Mouse (Mus musculus) forebrain, embryonic 14.5 days (tissue): ENCODE data around the gene Ccdc121. TPM values are rescaled to one million over a fixed set of nuclear protein-coding genes. Genes with fewer than 3 reads are reported as not detected.

ENCODE experiments used
- ATAC-seq: fragments of 200-750 bp; cut with Nextera tagmentation; 2 replicates; pipeline ENCODE4 v1.8.0; 2017; ENCODE audit warnings: mild to moderate bottlenecking, moderate library complexity
- DNase-seq: peaks from one replicate; pipeline ENCODE4 v3.0.0-alpha.2; 2015; ENCODE audit warnings: low spot score
- H3K27ac ChIP-seq: fragments of 300-500 bp; sonication (generic); 2 replicates; pipeline ENCODE4 v1.5.1; 2014; ENCODE audit warnings: low read depth, mild to moderate bottlenecking, control low read depth, low read length, moderate library complexity
- H3K27me3 ChIP-seq: fragments of 300-500 bp; sonication (generic); replicated peaks from 2 replicates; pipeline ENCODE4 v1.6.1; 2014; ENCODE audit warnings: low read length, control low read depth, mixed read lengths; ENCODE audit not compliant: control insufficient read depth, insufficient read depth
- H3K36me3 ChIP-seq: fragments of 300-500 bp; sonication (generic); 2 replicates; pipeline ENCODE4 v1.6.1; 2014; ENCODE audit warnings: low read length, control low read depth; ENCODE audit not compliant: control insufficient read depth, insufficient read depth
- H3K4me1 ChIP-seq: fragments of 300-500 bp; sonication (generic); 2 replicates; pipeline ENCODE4 v1.6.1; 2014; ENCODE audit warnings: antibody characterized with exemption, low read length, control low read depth; ENCODE audit not compliant: control insufficient read depth, insufficient read depth
- H3K4me2 ChIP-seq: fragments of 300-500 bp; sonication (generic); 2 replicates; pipeline ENCODE4 v1.6.1; 2014; ENCODE audit warnings: mild to moderate bottlenecking, control low read depth, low read length
- H3K4me3 ChIP-seq: fragments of 300-500 bp; sonication (generic); 2 replicates; pipeline ENCODE4 v1.5.1; 2014; ENCODE audit warnings: low read depth, low read length, control low read depth
- H3K9ac ChIP-seq: fragments of 300-500 bp; sonication (generic); 2 replicates; pipeline ENCODE4 v1.6.1; 2014; ENCODE audit warnings: mild to moderate bottlenecking, low read length, control low read depth, moderate library complexity
- H3K9me3 ChIP-seq: fragments of 300-500 bp; sonication (generic); replicated peaks from 2 replicates; pipeline ENCODE4 v1.6.1; 2016; ENCODE audit warnings: low read length, control low read depth, mixed read lengths; ENCODE audit not compliant: control insufficient read depth
- WGBS: fragments of 180-500 bp; shearing (Covaris S2); extraction: QIAGEN DNeasy Blood & Tissue Kit; methylation state at CpG from one replicate; pipeline ENCODE4 v1.1.7; 2014; 5-methylcytosine and 5-hydroxymethylcytosine counted together
- polyA plus RNA-seq: library from polyadenylated mRNA; unstranded; fragments of >200 nt; fragmentation: Nextera tagmentation; extraction: Ambion mirVana; gene quantifications from 2 replicates; pipeline ENCODE4 v1.2.1, GENCODE M21; 2014

Ccdc121 gene
- polyA plus RNA-seq, 1 experiment from 2014 or later = 0.09 TPM

DNA sequence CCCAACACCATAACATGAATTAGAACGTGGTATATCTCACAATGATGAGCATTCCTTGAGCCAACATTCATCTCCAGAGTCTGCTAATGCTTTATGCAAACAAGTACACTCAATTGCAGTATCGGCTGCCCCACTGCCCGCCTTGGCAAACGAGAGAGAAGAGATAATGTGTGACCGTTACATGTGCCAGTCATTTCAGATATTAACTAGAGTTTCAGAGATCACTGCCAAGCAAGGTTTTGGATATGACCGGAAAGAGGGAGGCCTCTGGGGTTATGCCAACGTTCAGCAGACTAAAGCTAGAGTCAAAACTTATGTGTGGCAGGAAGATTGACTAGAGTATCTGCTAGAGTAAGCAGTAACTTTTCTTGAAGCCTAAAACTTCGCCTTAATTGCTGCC is 35.1 kb downstream of the Ccdc121 start:
- Histone ChIP-seq H3K4me1 (no peaks in the 10 kb centered on the region), H3K9ac (no peak overlapping the region), H3K36me3 (no peaks in the 10 kb centered on the region), H3K9me3 (no peaks in the 10 kb centered on the region; the same call in 1 of the 2 replicates), H3K4me3 (no peak overlapping the region), H3K27ac (no peak overlapping the region), H3K27me3 (no peaks in the 10 kb centered on the region), H3K4me2 (no peak overlapping the region)
- no peak for ATAC-seq
- DNase-seq = no peak
- WGBS = 75% methylated on average over 8 of the region's 8 CpGs

DNA sequence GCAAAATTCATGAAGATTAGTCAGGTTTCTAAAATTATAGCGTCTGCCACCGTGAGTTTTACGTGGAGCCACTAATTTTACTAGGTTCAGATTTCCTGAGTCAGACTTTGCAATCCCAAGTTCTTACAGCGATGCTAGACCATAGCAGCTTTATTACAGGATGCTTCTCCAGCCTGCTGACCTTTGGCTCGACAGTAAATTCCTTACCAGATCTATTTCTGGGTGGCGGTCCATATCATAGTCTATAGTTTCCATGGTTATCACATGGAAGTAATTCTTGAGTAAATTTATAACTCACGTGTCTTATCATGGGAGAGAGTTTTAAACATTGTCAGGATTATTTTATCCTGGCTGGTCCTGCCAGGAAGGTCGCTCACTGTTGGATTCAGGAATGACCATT is 41.8 kb downstream of the Ccdc121 start:
- WGBS = 88% methylated on average over 8 of the region's 8 CpGs
- no peak overlapping the region for H3K27ac ChIP-seq
- DNase-seq = no peak

DNA sequence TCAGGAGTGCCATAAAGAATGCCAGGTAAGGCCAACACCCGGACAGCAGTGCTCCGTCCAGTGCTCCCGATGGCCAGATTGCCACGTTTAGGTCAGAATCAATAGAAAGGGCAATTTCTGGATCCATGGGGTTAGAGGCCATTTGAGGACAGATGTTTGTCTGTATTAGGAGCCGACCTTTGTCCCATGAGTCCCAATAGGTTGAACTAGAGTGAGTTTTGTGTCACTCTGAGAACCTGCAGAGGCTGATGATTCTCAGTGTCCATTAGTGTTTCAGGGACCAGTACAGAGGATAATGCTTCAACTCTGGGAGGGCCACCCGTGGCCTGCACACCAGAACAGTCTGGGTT is 44.0 kb downstream of the Ccdc121 start:
- Histone ChIP-seq H3K9me3 (no peaks in the 10 kb centered on the region; the same call in 1 of the 2 replicates), H3K4me1 (peaks cover 9% of the 10 kb centered on the region), H3K9ac (no peak overlapping the region), H3K36me3 (no peaks in the 10 kb centered on the region), H3K27ac (no peak overlapping the region), H3K4me3 (no peak overlapping the region), H3K4me2 (no peak overlapping the region), H3K27me3 (no peaks in the 10 kb centered on the region)
- no peak for ATAC-seq
- WGBS = 94% methylated on average over 6 of the region's 6 CpGs
- no peak for DNase-seq

More for the DNA sequence above, 41.8 kb downstream of the Ccdc121 start:
- H3K9me3 ChIP-seq = no peaks in the 10 kb centered on the region; the same call in 1 of the 2 replicates
- no peak overlapping the region for H3K9ac ChIP-seq
- H3K4me3 ChIP-seq = no peak overlapping the region
- no peaks in the 10 kb centered on the region for H3K36me3 ChIP-seq
- no peaks in the 10 kb centered on the region for H3K27me3 ChIP-seq
- no peak for ATAC-seq
- peaks cover 9% of the 10 kb centered on the region for H3K4me1 ChIP-seq
- no peak overlapping the region for H3K4me2 ChIP-seq

DNA sequence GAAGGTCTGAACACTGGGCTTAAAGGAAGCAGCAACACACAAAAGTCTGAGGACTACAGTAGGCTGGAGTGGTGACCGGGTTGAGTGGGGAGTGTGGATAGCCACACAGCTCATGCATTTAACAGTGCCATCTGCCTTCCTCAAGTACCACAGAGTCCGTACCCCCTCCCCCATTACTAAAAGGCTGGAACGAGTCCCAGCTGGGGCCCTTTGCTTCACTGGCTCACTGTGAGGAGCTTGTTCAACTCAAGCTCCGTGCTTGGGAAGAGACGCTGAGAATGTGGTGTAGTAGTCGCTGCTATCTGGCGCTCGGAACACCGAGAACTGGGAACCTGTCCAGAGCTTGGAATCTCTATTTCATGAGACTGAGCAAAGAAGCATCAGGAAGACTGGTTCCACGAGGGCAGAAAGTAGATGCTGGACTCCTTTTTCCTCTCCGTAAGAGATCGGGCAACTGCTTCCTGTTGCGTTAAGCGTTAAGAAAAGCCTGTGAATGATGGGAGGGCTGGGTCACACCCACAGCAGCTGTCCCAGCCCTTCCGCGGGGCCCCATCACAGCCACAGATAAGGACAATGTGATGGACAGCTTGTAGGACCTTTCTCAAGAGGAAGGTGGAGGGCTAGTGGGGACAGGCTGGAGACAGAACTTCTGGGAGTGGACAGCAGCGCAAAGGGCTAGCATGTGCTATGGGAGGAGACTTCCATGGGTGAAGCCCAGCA is 44.5 kb downstream of the Ccdc121 start:
- 70% methylated on average over 17 of the region's 17 CpGs for WGBS
- H3K4me1 ChIP-seq = peaks cover 9% of the 10 kb centered on the region
- peak; percentile 59 for ATAC-seq

DNA sequence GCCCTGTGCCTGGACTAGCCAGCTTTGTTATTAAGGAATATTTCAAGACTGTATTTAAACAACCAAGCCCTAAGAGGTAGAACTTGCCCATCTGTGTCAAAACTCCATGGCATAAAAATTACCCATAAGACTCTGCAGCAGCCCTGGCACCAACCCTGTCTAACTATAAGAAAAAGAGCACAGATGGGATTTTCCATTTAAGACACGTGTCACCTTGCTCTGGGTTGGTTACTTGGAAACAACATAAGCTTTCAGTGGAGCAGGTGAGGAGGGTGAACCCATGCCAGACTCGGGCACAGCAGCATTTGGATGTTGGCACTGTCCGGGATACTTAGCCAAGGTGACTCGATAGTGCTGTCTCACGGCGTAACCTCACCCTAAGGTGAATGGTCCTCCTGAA is 45.2 kb downstream of the Ccdc121 start:
- ATAC-seq = peak; percentile 54; the same call in 1 of the 2 replicates
- Histone ChIP-seq H3K27me3 (no peaks in the 10 kb centered on the region), H3K27ac (0 out of 2 replicates have a peak overlapping the region, but pooled peaks have one; percentile 22), H3K9me3 (no peaks in the 10 kb centered on the region), H3K4me3 (no peak overlapping the region), H3K4me2 (no peak overlapping the region), H3K9ac (no peak overlapping the region), H3K4me1 (peaks cover 9% of the 10 kb centered on the region), H3K36me3 (no peaks in the 10 kb centered on the region)
- peak; percentile 51 for DNase-seq
- WGBS = 82% methylated on average over 6 of the region's 6 CpGs

More for the DNA sequence above, 44.5 kb downstream of the Ccdc121 start:
- Histone ChIP-seq H3K27ac (peak overlapping the region; percentile 41; the same call in 1 of the 2 replicates), H3K36me3 (no peaks in the 10 kb centered on the region), H3K27me3 (no peaks in the 10 kb centered on the region), H3K4me3 (no peak overlapping the region), H3K4me2 (0 out of 2 replicates have a peak overlapping the region, but pooled peaks have one; percentile 10), H3K9me3 (no peaks in the 10 kb centered on the region; the same call in 1 of the 2 replicates), H3K9ac (no peak overlapping the region)
- DNase-seq = peak; percentile 70

DNA sequence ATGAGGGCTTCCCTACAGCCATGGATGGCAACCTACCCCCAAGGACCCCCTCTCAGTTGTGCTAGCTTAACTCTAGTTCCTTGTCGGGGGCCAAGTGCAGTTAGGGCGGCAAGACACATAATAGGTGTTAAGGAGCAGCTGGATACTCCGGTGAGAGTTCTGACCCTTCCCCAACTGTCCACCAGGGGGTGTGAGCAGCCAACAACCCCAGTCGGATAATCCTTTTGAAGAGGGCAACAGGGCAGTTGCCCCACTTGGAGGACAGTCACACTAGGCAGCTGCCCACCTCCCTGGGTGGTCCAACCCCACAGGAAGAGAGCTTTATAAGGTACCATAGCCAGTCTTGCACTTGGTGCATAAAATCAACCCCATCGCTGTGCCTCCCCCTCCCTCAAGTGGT is 46.2 kb downstream of the Ccdc121 start:
- Histone ChIP-seq H3K4me3 (no peak overlapping the region), H3K4me2 (no peak overlapping the region), H3K4me1 (peaks cover 9% of the 10 kb centered on the region), H3K9ac (no peak overlapping the region), H3K9me3 (no peaks in the 10 kb centered on the region), H3K27me3 (no peaks in the 10 kb centered on the region), H3K36me3 (no peaks in the 10 kb centered on the region), H3K27ac (no peak overlapping the region)
- no peak for ATAC-seq
- DNase-seq = no peak
- 57% methylated on average over 5 of the region's 5 CpGs for WGBS

DNA sequence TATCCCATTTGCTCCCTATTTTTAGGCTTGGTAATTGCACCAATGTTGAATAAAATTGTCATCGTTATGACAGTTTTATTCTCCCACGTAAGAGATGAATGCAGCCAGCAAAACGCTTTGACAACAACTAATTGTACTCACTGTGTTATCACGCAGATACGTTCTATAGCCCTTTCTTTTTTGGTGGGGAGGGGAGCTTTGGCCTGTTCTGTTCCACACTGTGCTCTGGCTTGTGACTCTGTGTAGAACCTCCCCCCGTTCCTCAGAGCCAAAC is 48.4 kb downstream of the Ccdc121 start:
- no peak overlapping the region for H3K9ac ChIP-seq
- H3K27ac ChIP-seq = no peak overlapping the region
- no peak for DNase-seq
- no peaks in the 10 kb centered on the region for H3K27me3 ChIP-seq
- WGBS = 31% methylated on average over 6 of the region's 6 CpGs
- peaks cover 9% of the 10 kb centered on the region for H3K4me1 ChIP-seq
- no peaks in the 10 kb centered on the region for H3K9me3 ChIP-seq
- no peak overlapping the region for H3K4me3 ChIP-seq
- no peak overlapping the region for H3K4me2 ChIP-seq
- no peaks in the 10 kb centered on the region for H3K36me3 ChIP-seq
- ATAC-seq = no peak

DNA sequence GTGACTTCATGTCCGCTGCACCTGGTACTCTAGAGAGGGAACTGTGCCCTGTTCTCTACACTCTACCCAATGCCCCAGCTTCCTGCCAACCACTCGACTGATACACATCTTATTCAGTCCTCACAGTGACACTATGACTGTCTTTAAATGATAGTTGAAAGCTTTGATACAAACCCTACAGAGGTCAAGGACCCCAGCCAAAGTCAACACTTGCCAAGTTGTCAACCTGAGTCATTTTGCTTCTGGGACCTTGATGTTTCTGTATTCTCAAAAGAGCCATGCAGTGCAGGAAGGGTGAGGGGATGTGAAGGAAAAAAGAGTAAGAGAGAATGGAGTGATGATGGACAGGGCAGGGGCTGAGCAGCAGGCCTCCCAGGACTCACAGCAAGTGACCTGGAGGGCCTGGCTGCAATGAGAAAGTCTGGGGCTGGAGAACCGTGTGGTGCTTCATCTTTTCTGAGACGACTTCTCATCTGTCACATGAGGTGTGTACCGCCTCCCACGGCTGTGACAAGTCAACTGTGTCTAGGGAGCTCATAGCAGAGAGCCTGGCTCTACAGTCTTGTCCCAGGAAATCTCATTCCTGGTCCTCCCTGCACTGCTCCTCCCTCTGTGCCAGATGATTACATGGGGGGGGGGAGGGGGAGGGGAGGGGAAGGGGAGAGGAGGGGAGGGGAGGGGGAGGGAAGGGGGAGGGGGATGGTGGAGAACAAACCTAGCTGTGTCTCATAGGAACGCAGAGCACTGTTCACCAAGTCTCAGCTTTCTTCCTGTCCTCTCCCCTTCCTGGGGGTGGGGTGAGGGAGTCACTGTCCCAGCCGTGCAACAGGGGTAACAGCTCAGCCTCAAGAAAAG is 49.0 kb downstream of the Ccdc121 start:
- DNase-seq = no peak
- WGBS = 61% methylated on average over 8 of the region's 8 CpGs
- Histone ChIP-seq H3K9ac (no peak overlapping the region), H3K27ac (no peak overlapping the region), H3K27me3 (no peaks in the 10 kb centered on the region), H3K9me3 (no peaks in the 10 kb centered on the region), H3K4me1 (peaks cover 9% of the 10 kb centered on the region), H3K4me2 (no peak overlapping the region), H3K36me3 (no peaks in the 10 kb centered on the region), H3K4me3 (no peak overlapping the region)
- ATAC-seq = no peak

DNA sequence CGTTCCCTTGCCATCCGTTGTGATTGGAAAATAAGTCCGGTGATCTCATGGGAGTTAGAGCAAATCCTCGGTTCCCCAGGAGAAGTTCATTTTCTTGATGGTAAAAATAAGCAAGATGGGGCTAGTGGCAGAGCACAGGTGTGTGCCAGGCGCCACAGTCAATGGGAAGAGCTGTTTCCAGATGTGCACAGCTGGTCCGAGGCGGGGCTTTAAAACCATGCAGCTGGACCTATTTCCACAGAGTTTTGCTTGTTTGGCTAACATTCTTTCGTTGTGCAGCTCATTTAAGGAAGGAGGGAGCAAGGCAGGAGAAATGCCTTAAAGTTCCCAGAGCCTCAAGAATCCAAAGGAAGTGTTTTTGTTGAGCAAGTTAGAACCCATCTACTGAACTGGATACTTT is 49.8 kb downstream of the Ccdc121 start:
- WGBS = 90% methylated on average over 8 of the region's 8 CpGs
- no peak overlapping the region for H3K9ac ChIP-seq
- DNase-seq = no peak
- no peaks in the 10 kb centered on the region for H3K27me3 ChIP-seq
- H3K27ac ChIP-seq = no peak overlapping the region
- no peak for ATAC-seq
- no peaks in the 10 kb centered on the region for H3K9me3 ChIP-seq
- no peak overlapping the region for H3K4me3 ChIP-seq
- H3K4me1 ChIP-seq = peaks cover 4% of the 10 kb centered on the region; the same call in 1 of the 2 replicates
- H3K36me3 ChIP-seq = no peaks in the 10 kb centered on the region
- H3K4me2 ChIP-seq = no peak overlapping the region
